Mouse (Mus musculus): ENCODE data around the gene Dclk2. TPM values are rescaled to one million over a fixed set of nuclear protein-coding genes. Genes with fewer than 3 reads are reported as not detected.
A peak's percentile ranks its signal among the peaks of the same experiment; 100 is the strongest.

Dclk2 gene
- total RNA-seq, 2 experiments from 2014 or later = 109 to 112 TPM

DNA sequence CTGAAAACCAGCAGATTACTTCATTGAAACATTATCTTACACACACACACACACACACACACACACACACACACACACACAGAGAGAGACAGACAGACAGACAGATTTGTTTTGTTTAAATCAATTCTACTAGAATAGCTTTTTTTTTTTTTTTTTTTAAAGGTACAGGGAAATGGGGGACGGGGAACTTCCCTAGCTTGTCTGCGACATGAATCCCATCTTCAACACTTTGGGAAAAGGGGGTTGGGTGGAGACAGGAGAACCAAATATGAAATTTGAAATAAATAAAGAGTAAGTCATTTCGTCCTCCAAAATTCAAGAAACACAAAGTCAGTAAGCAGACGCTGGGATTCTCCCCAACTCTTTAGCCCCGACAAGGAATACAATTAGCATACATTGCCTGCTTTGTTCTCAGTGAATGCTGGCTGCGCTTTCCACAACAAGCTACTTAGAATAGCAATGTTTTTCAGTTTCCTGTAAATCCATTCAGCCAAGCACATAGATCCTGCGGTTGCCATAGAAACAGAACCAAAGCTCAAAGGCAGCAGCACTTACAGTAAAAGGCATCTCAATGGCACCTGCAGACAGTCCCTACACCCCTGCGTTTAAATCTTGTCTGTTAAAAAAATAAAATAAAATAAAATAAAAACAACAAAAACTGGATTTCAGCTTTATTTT is 75.7 kb downstream of the Dclk2 start:
- no peak for DNase-seq

DNA sequence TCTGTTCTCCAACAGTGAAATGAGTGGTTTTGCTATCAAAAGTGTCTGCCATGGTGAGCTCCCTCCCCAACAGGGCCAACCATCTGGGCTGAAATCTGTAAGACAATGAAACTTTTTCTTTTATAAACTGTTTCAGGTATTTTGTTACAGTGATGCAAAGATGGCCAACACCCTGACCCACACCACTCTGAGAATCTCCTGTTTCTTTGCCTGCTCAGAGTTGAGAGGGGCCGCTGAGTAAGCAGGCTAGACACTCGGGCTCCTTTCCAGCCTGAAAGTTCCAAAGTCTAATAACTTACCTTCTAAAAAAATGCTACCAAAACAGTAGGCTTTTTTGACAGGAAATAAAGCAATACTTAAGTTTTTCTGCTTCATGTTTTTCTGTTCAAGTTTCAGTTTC is 78.2 kb downstream of the Dclk2 start:
- no peak for DNase-seq

DNA sequence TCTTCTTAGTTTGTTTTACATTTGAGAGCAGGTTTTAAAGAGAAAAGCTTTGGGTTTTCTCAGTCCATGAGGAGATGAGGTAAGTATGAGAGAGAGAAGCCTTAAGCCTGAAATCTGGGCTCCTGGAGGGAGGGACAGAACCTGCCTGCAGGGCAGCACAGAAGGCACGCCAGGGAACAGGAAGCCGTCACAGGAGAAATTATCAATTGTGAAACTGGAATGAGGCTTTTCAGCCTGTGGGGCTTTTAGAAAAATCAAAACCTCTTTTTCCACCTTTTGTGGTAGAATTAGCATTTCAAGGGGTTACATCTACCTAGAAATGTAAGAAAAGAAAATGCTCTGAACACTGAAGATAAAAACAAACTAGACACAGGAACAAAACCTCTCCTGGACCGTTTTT is 81.0 kb downstream of the Dclk2 start:
- DNase-seq = no peak

DNA sequence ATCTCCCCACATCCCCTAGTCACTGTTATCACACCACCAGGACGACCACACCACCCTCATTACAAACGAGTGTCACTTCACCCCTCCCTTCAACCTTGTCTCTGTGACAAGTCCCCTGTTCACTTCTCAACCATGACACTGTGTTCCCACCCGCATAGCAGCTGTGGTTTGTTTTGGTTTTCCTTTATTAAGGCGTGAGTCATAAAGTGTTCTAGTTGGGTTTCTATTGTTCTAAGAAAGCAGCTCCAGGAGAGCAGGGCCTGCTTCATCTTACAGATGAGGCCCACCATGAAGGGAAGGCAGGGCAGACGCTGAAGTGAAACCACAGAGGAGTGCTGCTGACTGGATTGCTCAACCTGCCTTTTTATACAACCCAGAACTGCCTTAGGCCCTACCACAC is 83.3 kb downstream of the Dclk2 start:
- DNase-seq = peak in 1 of 2 experiments; percentile 20

DNA sequence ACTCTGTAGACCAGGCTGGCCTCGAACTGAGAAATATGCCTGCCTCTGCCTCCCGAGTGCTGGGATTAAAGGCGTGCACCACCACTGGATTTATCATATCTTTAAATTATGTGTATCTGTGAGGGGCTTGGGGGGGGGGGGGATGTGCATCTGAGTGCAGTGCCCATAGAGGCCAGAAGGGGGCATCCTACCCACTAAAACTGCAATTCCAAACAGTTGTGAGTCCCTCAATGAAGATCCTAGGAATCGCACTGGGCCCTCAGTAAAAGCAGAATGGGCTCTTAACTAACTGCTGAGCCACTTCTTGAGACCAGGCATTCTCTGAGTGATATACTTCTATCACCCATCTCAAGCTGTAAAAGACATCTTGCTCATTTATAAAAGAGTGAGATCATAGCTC is 85.5 kb downstream of the Dclk2 start:
- DNase-seq = no peak

DNA sequence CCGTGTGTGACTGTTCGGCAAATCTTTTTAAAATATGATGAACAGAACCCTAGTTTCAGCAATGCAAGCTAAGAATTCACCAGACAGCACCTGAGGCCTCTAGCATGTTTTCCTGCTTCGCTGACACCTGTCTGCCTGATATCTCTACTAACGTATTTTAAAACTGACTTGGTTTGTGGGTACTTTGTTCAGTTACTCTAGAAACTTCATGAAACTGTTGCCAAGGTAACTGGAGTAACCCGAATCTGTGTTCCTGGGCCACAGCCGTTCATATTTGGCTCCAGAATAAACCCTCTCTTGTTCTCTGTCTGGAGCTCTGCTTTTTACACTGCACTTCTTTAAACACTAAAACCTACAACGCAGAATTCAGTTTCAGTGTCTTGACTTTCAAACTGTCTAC is 86.3 kb downstream of the Dclk2 start:
- no peak for DNase-seq

DNA sequence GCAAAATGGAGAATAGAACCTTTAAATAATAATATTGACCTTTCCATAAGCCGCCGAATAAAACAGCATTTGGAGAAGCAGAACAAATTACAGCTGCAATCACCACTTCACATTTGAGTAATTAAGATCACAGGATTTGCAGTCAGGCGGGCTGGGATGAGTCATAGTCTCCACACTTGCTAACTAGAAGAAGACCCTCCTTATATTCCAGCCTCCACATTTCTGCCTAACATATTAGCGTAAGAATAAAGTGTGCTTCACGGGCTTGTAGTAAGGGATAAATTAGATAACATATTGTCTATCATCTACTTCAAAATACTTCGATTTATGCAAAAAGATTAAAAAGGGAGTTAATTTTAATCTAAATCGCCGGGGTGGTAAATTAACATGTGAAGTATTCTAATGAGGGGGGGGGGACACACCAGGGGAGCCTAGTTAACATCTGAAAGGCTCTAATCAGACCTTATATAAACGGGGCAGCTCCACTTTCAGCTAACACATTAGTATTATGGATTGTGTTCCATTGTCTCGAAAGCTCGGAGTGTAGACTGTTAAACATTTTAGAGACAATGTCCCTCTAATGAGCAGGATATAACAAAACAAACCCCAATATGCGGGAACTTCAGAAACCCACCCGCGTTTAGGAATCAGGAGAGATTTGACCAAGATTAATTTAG is 87.9 kb downstream of the Dclk2 start:
- DNase-seq = no peak

DNA sequence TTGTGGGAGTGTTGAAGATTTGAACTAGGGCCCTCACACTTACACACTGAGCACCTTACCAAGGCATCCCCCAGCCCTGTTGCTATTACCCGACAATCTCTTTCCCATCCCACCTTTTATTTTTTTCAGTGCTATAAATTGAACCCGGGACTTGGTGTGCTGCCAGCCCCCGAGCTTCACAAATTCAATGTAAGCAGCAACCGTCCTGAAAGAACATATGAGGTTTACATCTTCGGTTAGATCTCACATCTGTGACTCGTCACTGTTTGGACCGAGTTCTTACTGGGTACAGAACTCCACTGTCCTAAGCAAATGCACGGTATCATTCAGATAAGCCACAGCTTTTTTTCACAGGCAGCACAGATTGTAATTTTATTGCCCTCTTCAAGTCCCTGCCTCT is 88.5 kb downstream of the Dclk2 start:
- no peak for DNase-seq

DNA sequence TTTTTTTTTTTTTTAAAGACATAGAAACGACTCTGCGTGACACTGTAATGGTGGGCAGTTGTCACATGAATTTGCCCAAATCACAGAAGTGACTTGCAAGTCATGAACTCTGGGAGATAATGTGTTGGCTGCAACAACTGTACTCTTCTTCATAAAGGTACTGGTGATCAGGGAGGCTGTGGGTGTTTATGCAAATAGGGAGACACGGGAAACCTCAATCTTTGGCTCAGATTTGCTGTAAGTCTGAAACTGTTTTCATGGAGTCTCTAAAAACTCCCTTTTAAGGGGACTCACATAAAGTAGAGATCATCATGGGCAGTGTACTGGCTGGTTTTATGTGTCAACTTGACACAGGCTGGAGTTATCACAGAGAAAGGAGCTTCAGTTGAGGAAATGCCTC is 93.1 kb downstream of the Dclk2 start:
- DNase-seq = no peak

DNA sequence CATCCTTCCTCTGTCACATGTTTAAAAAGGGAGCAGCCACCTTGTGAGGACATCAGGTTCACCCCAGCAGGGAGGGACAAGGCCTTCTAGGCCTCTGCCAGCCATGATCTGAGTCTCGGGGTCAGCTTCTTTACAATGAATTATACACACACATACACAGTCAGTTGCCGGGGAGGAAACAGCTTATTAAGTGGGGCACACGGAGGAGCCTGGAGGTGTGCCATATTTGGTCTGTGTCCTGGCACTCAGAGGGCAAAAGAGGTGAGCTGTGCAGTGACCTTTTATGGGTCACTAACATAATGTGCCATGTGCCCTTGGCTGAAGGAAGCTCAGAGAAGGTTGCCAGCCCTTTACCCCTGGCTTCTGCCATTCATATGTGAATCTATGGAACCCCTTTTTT is 99.3 kb downstream of the Dclk2 start:
- no peak for DNase-seq

DNA sequence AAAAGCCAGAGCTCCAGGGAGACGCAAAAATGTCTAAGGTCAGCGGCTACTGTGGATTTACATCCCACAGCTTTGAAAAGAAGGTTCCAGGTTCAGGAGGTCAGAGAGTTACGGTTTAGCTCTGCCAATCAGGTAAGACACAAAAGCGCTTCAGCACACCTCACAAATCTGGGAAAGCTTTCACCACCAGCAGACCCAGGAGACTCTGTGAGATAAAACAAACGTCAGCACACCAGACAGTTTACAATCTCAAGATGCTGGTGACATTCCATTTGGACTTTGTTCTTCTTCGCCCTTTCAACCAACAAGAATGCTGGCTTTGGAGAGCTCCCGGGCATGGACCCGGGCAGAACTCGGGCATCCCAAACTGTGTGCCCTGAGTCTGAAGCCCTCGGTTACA is 100.3 kb downstream of the Dclk2 start:
- DNase-seq = no peak

DNA sequence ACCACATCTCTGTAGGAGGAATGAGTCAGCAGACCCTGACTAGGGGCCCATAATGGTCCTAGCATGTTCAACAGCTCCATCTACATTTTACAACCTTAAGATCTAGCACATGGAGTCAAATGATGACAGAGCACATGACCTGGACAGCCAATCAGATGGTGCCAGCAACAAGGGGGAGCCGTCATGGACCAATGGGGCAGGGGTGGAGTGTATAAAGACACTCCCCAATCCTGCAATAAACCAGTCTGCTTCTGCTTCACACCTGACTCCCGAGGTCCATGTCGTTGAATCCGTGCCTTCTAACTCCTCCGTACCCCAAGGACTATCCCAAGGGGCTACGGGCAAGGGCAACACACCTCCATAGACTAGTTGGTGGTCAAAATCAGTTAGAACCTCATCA is 101.3 kb downstream of the Dclk2 start:
- no peak for DNase-seq

DNA sequence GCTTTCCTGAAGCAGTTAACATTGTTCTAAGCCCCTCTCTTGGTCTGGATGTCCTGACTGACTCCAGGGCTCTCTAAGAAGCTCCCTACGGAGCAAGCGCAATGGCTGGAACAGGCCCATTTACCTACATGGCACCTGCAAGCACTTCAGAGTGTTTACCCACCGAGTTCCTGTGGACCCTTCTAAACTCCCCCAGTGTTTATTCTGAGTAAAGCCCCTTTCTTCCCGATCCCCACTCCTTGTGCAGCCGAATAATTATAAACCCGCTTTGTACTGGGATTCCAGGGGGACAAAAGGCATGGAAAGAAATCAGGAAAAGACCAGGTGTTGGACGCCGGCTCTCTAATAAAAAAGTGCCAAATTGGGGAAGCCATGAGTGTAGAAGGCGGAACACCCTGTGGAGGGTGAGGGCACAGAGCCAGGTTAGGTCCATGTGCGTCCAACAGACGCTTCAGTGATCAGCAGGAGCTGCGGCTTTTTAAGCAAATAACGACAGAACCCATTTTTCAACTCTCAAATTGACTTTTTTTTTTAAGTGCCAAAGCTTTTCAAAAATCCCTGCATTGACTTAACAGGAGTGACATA is 102.6 kb downstream of the Dclk2 start:
- no peak for DNase-seq

DNA sequence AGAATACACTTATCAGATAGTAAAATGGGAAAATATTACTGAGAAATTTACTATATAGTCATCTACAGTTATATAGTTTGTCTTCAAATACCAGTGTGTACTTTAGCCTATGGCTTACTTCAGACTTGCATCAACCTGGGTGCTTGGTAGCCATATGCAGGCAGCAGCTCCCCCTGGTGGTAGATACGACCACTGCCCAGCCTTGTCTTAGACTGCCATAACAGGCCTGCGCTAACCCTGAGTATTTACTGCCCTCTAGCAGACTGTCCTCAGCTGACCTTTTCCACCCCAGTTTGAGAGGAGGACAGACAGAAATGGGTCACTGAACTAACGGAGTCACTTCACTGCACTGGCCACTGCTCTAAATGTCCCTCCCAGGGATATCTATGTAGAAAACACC is 108.0 kb downstream of the Dclk2 start:
- peak in 1 of 2 experiments; percentile 65 for DNase-seq

DNA sequence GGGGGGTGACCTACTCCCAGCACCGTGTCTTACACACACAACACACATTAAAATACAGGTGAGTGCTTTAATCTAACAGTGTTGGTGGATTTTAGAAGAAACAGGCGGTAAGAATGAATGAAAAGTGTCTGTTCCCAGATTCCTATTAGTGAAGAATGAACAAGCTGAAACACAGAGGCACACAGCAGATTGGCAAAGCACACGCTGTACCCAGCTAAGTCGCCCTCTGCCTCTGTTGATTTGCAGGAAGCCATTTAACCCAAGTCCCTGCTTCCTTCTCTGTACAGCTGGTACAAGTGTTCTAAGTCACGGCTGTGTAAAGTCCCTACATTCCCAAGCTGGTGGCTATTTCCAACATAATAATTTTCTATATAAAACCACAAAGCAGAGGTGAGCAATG is 109.7 kb downstream of the Dclk2 start:
- DNase-seq = peak in 1 of 2 experiments; percentile 42

DNA sequence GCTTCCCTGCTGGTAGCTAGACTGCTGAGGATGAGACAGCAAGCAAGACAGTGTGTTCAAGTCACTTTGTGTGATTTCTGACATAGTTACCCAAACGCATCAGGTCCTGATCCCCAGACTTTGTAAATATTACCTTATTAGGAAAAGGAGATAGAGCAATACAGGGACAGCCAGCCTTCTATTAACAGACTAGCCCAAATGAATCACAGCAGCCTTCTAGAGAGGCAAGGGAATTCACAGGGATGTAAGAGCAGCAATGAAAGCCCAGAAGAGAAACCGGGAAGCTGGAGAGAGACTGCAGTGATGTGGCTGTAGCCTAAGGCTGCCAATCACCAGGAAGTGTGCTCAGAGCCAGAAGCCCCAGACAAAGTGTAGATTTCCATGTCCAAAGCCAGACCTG is 111.0 kb downstream of the Dclk2 start:
- DNase-seq = no peak

DNA sequence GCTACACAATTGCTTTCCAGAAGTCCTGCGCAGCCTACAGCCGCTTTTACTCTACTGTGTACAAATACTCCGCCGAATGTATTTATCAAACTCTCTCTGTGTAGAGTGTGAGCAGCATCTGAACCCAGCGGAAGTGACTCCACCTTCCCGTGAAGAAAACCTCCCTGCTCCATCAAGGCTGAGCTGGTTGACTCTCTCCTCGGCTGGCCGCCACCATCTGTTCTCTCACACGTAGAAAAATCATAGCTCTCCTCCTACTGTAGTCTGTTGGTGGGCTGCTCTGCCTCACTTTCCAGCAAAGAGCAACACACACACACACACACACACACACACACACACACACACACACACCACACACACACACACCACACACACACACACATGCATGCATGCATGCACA is 111.5 kb downstream of the Dclk2 start:
- no peak for DNase-seq

DNA sequence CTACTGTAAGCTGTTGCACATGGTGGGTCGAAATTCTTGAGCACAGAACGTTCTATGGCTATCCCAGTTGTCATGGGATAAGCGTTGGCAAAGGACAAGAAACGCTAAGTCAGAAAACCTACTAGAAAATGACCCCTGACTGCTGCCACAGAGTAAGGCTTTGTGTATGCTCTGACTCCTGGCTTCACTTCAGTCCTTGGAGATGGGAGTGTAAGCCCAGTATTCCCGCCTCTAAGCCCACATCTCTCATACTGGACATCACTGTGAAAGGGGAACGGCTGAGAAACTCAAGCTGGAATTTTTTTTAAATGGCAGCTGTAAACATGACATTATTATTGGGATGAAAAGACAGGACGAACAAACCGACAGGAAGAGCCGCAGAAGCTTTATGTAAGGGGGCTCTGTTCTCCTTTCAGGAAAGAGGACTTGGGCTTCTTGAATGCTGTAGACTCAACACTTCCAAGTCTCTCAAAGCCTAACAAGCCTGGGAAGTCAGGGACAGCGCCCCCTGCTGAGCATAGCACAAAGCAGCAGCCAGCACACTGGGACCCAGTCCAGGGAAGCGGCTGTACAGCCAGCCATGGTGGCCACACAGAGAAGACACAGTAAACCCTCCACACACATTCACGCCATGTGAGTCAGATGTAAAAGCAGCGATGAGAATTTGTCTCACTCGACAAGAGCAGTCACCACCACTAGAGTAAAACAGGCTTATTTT is 112.7 kb downstream of the Dclk2 start:
- DNase-seq = peak in 1 of 2 experiments; percentile 74

DNA sequence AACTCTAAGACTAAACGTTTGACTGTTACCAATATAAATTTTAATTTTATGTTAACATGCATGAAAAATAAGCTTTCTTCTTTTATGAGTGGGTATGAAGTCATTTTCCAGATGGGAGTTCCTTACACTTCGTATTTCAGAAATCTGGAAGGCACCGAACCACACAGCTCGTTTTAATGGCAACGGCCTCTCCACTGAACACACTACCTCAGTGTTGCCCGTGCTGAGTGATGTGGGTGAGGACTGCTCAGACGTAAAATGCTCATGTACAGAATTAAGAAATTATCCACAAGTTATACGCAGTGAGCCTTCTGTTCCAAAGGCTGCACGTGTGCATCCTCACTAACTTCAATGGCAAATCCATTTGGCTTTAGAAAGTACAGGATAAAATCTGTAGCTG is 113.8 kb downstream of the Dclk2 start:
- no peak for DNase-seq

DNA sequence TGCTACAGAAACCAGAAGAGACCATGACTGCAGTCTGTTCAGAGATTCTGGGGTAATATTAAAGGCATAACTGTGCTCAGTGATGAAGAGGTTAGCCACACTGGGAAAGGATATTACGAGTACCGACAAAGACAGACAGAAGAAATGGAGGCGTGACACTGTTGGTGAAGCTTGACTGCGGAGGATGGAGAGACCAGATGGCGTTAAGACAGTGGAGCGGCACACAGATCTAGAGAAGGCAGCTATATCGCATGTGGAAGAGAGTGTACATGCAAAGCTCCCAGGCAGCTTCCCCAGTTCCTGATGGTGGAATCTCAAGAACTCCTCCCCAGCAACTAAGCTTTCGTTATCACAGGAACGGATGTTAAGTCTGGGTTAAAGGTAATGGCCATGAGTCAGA is 116.4 kb downstream of the Dclk2 start:
- peak; percentile 59 to 65 for DNase-seq

DNA sequence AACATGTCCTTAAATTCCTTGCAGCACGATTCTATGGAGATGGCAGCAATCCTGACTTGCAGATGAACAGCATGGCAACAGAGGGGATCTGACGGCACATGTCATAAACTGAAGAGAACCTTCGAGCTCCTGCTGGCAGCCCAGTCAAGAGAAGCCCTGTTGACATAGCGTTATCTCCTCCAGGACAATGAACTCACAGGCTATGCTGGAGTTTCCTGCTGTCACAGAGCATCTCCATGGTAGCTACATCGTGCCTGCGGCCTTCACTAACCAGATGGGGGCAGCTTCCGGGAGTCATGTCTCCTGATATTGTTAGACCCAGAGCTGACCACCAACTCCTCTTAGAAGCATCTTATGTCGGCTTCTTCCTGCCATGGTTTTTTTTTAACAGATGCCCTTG is 117.8 kb downstream of the Dclk2 start:
- DNase-seq = no peak

DNA sequence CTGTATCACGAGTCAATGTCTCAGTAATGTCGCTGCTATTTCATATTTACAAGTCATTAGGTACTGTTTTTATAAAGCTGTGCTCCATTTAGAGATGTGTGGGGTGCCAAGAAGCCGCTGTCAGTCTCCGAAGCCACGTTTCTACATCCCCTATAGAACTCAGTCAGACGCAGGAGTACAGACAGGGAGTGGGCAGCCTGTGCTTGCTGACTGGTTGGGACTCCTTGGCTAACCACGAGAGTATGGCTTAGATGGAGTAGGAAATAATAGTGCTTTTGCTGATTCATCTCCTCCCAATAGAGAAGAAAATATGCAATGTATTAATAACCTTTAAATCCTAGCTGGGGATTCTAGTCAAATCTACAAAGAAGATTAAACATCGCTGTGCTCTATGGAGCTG is 119.8 kb downstream of the Dclk2 start:
- DNase-seq = no peak

DNA sequence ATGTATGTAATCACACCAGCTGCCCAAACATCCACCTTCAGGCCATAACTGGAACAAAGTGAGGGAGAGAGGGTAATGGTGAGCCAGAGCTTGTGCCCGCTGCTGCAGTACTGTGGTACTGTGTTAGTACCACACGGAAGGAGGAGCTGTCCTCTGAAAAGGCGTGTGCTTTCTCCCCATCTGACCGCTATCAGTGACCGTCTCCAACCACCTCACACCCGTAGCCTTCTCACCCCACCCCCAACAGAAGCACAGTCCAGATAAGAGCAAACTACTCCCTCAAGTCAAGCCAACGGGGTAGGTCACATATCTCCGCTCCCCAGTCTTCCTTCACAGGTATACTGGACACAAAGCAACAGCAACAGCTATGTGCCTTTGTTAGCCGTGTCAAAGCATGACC is 121.6 kb downstream of the Dclk2 start:
- DNase-seq = no peak

Measured in layer of hippocampus, postnatal 36 days (tissue).